In genomic region chr9:55110059-55110834, GRCm38 (mm10) we compare ENCODE assay signal across 8 mouse cellular contexts. TPM values are rescaled to one million over a fixed set of nuclear protein-coding genes. Genes with fewer than 3 reads are reported as not detected.
DNase-seq lines count a peak whose midpoint lies in the region; ATAC-seq and TF ChIP-seq lines count a peak whose summit lies in the region.

No protein-coding gene starts in this region.

- peak; percentile 94 for ATAC-seq in forebrain, postnatal 0 days

- no peak overlapping the region for H3K27ac ChIP-seq in MEL (ENCODE audit: control insufficient read depth, low read depth, low read length)
- no peak overlapping the region for H3K27ac ChIP-seq in cerebellum, adult 2 months (ENCODE audit: insufficient read depth, low read length)
- H3K27ac ChIP-seq in forebrain, postnatal 0 days (ENCODE audit: low read depth, low read length): no peak overlapping the region
- H3K27ac ChIP-seq in layer of hippocampus, adult 2 months: no peak overlapping the region
- H3K27ac ChIP-seq in thymus, adult 2 months (ENCODE audit: control insufficient read depth, insufficient read depth, low read length): no peak overlapping the region

- H3K4me1 ChIP-seq in MEL (ENCODE audit: control insufficient read depth in 1 of 2, insufficient read depth in 2 of 2, low read length in 2 of 2): peaks cover 0 to 3% of the 10 kb centered on the region in 2 experiments; a peak in 1 of 4 replicates
- no peaks in the 10 kb centered on the region for H3K4me1 ChIP-seq in cerebellum, adult 2 months (ENCODE audit: control insufficient read depth, insufficient read depth, low read length)
- H3K4me1 ChIP-seq in forebrain, postnatal 0 days (ENCODE audit: insufficient read depth): no peaks in the 10 kb centered on the region
- H3K4me1 ChIP-seq in lung, adult 2 months (ENCODE audit: control insufficient read depth, insufficient read depth, low read length): no peaks in the 10 kb centered on the region
- H3K4me1 ChIP-seq in thymus, adult 2 months (replicated peaks; ENCODE audit: control insufficient read depth, insufficient read depth, low read length): no peaks in the 10 kb centered on the region

- H3K4me2 ChIP-seq in forebrain, postnatal 0 days (ENCODE audit: low read depth): peak overlapping the region; percentile 31; the same call in 1 of the 2 replicates

- WGBS in cerebellum, adult 2 months: 35% methylated on average over 16 of the region's 16 CpGs
- 34% methylated on average over 16 of the region's 16 CpGs for WGBS in forebrain, postnatal 0 days
- WGBS in lung, adult 2 months: 29% methylated on average over 16 of the region's 16 CpGs
- 41% methylated on average over 16 of the region's 16 CpGs for WGBS in thymus, adult 2 months

- no peaks in the 10 kb centered on the region for H3K9me3 ChIP-seq in MEL (replicated peaks; ENCODE audit: insufficient read depth, low read length)
- no peaks in the 10 kb centered on the region for H3K9me3 ChIP-seq in forebrain, postnatal 0 days (ENCODE audit: low read length)

- H3K27me3 ChIP-seq in MEL (ENCODE audit: control insufficient read depth in 1 of 2, insufficient read depth in 2 of 2, low read length in 2 of 2): peaks cover 5 to 12% of the 10 kb centered on the region in 2 experiments
- H3K27me3 ChIP-seq in cerebellum, adult 2 months (ENCODE audit: control insufficient read depth, insufficient read depth, low read length): no peaks in the 10 kb centered on the region
- no peaks in the 10 kb centered on the region for H3K27me3 ChIP-seq in forebrain, postnatal 0 days (ENCODE audit: insufficient read depth, low read length)
- H3K27me3 ChIP-seq in thymus, adult 2 months (ENCODE audit: control insufficient read depth, insufficient read depth, low read length): no peaks in the 10 kb centered on the region

- no peak overlapping the region for H3K9ac ChIP-seq in MEL (ENCODE audit: control insufficient read depth, low read depth, low read length, poor library complexity, severe bottlenecking)
- no peak overlapping the region for H3K9ac ChIP-seq in forebrain, postnatal 0 days

- peak; percentile 92 for DNase-seq in MEL (ENCODE audit: low read depth, low spot score)
- peak; percentile 91 to 92 for DNase-seq in cerebellum, adult 2 months
- peak; percentile 92 for DNase-seq in forebrain, postnatal 0 days
- peak; percentile 91 for DNase-seq in heart, postnatal 4 days
- peak; percentile 85 to 89 for DNase-seq in layer of hippocampus, adult 2 months (ENCODE audit: low spot score in 2 of 2)
- peak; percentile 79 for DNase-seq in lung, adult 2 months
- peak; percentile 64 for DNase-seq in ovary, adult 18-20 months (ENCODE audit: low spot score)
- peak; percentile 82 for DNase-seq in thymus, adult 2 months

- no peak for TF ChIP-seq EP300 in MEL (IDR thresholded peaks at IDR 0.05; ENCODE audit: low read depth in 1 of 2, low read length in 2 of 2)

- H3K4me3 ChIP-seq in MEL (ENCODE audit: control insufficient read depth in 1 of 2, insufficient read depth in 1 of 2, low read depth in 2 of 2, low read length in 2 of 2): no peak overlapping the region
- H3K4me3 ChIP-seq in cerebellum, adult 2 months (replicated peaks; ENCODE audit: insufficient read depth, low read depth, low read length): no peak overlapping the region
- no peak overlapping the region for H3K4me3 ChIP-seq in forebrain, postnatal 0 days (ENCODE audit: low read depth, low read length)
- H3K4me3 ChIP-seq in layer of hippocampus, adult 2 months: no peak overlapping the region
- no peak overlapping the region for H3K4me3 ChIP-seq in lung, adult 2 months (replicated peaks; ENCODE audit: extremely low read depth, low read depth, low read length)
- H3K4me3 ChIP-seq in thymus, adult 2 months (ENCODE audit: control insufficient read depth, insufficient read depth, low read length): no peak overlapping the region

- no peaks in the 10 kb centered on the region for H3K79me2 ChIP-seq in MEL (ENCODE audit: control insufficient read depth, insufficient read depth, low read length, poor library complexity)

- TF ChIP-seq CTCF in MEL (IDR thresholded peaks at IDR 0.05 in 2 of 3, conservative IDR thresholded peaks at IDR 0.05 in 1 of 3; ENCODE audit: control insufficient read depth in 1 of 3, insufficient read depth in 1 of 3, low read depth in 2 of 3, low read length in 3 of 3, poor library complexity in 1 of 3, severe bottlenecking in 1 of 3): peak; percentile 75 to 94 (median 90)
- TF ChIP-seq CTCF in cerebellum, adult 2 months (IDR thresholded peaks at IDR 0.05; ENCODE audit: borderline replicate concordance, insufficient read depth, low read depth, low read length): peak; percentile 99
- peak; percentile 93 for TF ChIP-seq CTCF in forebrain, postnatal 0 days (IDR thresholded peaks at IDR 0.05; ENCODE audit: low read depth)
- TF ChIP-seq CTCF in layer of hippocampus, adult 2 months (conservative IDR thresholded peaks at IDR 0.05): peak; percentile 85
- TF ChIP-seq CTCF in lung, adult 2 months (IDR thresholded peaks at IDR 0.05; ENCODE audit: insufficient read depth, low read length): peak; percentile 96
- peak; percentile 81; the same call in 1 of the 2 replicates for TF ChIP-seq CTCF in thymus, adult 2 months (IDR thresholded peaks at IDR 0.05; ENCODE audit: borderline replicate concordance, control insufficient read depth, extremely low read depth, insufficient read depth, low read length, poor library complexity)

- TF ChIP-seq RAD21 in MEL (IDR thresholded peaks at IDR 0.05; ENCODE audit: low read depth, low read length): peak; percentile 90

- H3K36me3 ChIP-seq in MEL (ENCODE audit: control insufficient read depth in 1 of 2, insufficient read depth in 2 of 2, low read length in 2 of 2): peaks cover 0 to 2% of the 10 kb centered on the region in 2 experiments; a peak in 1 of 4 replicates
- H3K36me3 ChIP-seq in forebrain, postnatal 0 days (ENCODE audit: insufficient read depth): no peaks in the 10 kb centered on the region
- H3K36me3 ChIP-seq in thymus, adult 2 months (ENCODE audit: control insufficient read depth, insufficient read depth, low read length): no peaks in the 10 kb centered on the region

- TF ChIP-seq POLR2A in MEL (IDR thresholded peaks at IDR 0.05; ENCODE audit: control insufficient read depth in 1 of 2, insufficient read depth in 1 of 2, low read depth in 1 of 2, low read length in 2 of 2, poor library complexity in 1 of 2): no peak
- TF ChIP-seq POLR2A in cerebellum, adult 2 months (IDR thresholded peaks at IDR 0.05; ENCODE audit: borderline replicate concordance, insufficient read depth, low read length): no peak
- no peak for TF ChIP-seq POLR2A in lung, adult 2 months (IDR thresholded peaks at IDR 0.05; ENCODE audit: borderline replicate concordance, extremely low read depth, low read depth, low read length)
- no peak for TF ChIP-seq POLR2A in thymus, adult 2 months (IDR thresholded peaks at IDR 0.05; ENCODE audit: control insufficient read depth, extremely low read depth, insufficient read depth, low read length, poor library complexity)

TF ChIP-seq in MEL, 35 proteins besides CTCF, POLR2A, EP300 and RAD21:
- TF ChIP-seq CHD2 (IDR thresholded peaks at IDR 0.05; ENCODE audit: low read length) (no peak), E2F4 (IDR thresholded peaks at IDR 0.05; ENCODE audit: borderline replicate concordance, low read depth, low read length) (no peak), SMC3 (IDR thresholded peaks at IDR 0.05; ENCODE audit: low read depth, low read length) (peak; percentile 86), ZC3H11A (IDR thresholded peaks at IDR 0.05; ENCODE audit: low read depth, low read length) (peak; percentile 79), UBTF (IDR thresholded peaks at IDR 0.05; ENCODE audit: borderline replicate concordance, insufficient read depth, low read depth, low read length) (no peak), MXI1 (IDR thresholded peaks at IDR 0.05; ENCODE audit: low read depth, low read length) (no peak), MAZ (IDR thresholded peaks at IDR 0.05; ENCODE audit: low read depth, low read length) (peak; percentile 83; the same call in 1 of the 2 replicates)

RNA-seq across cellular contexts. Expression of gene Ube2q2, which starts 38.4 kb away (rescaled TPM):
- 17.3 and 21.7 TPM in 2 replicates for total RNA-seq in MEL (2012; rRNA removed)
- polyA plus RNA-seq in MEL (2012; ENCODE audit: insufficient read depth in 1 of 2, insufficient read length in 2 of 2, low read depth in 1 of 2, low replicate concordance in 2 of 2, missing spikeins in 1 of 2): 10 to 100 TPM in 1 of 2 experiments, not detected in 1; 23.6 TPM
- polyA plus RNA-seq in cerebellum, adult 2 months (2012; rRNA removed): 54.5 and 54.9 TPM in 2 replicates
- 32.6 and 34.1 TPM in 2 replicates for total RNA-seq in forebrain, postnatal 0 days (2014; rRNA removed)
- polyA plus RNA-seq in forebrain, postnatal 0 days (2015; fragmentation: Nextera tagmentation; extraction: Ambion mirVana): 24.9 and 32.3 TPM in 2 replicates
- 10 to 100 TPM; 29.2 to 31.4 TPM for total RNA-seq in heart, postnatal 4 days (2021)
- total RNA-seq in layer of hippocampus, adult 2 months (2021): 10 to 100 TPM; 58.0 to 65.8 TPM
- 9.9 and 11.7 TPM in 2 replicates for polyA plus RNA-seq in lung, adult 2 months (2012; rRNA removed)
- polyA plus RNA-seq in thymus, adult 2 months (2012; rRNA removed): 9.7 and 12.2 TPM in 2 replicates
